Mouse (Mus musculus) inflammation-experienced regulatory T-cells, adult 6 months (primary cell): ENCODE results near the gene Pkn1. TPM values are rescaled to one million over a fixed set of nuclear protein-coding genes. Genes with fewer than 3 reads are reported as not detected.

Source experiments
- ATAC-seq: one replicate; pipeline ENCODE4 v1.8.0; 2017
- polyA plus RNA-seq, 3 experiments: library from polyadenylated mRNA; unstranded; fragments of 100-300 nt; shearing (Covaris generic); gene quantifications; one replicate each; pipeline ENCODE4 v1.2.1; 2017

The Pkn1 gene
- polyA plus RNA-seq, 3 experiments from 2014 or later: 20.3 to 27.7 (median 24.6) TPM

- no peak for ATAC-seq
Measured at GRCm38 (mm10) chr8:83723447-83724083, 24.6 kb upstream of the Pkn1 start.

GRCm38 (mm10) chr8:83722631-83723030, 23.7 kb upstream of the Pkn1 start:
- no peak for ATAC-seq

- no peak for ATAC-seq
Measured at GRCm38 (mm10) chr8:83721405-83722025, 22.5 kb upstream of the Pkn1 start.

GRCm38 (mm10) chr8:83719693-83720092, 20.7 kb upstream of the Pkn1 start:
- ATAC-seq: no peak

GRCm38 (mm10) chr8:83719048-83719447, 20.1 kb upstream of the Pkn1 start:
- no peak for ATAC-seq

- no peak for ATAC-seq
Measured at GRCm38 (mm10) chr8:83716563-83716962, 17.6 kb upstream of the Pkn1 start.

- no peak for ATAC-seq
Measured at GRCm38 (mm10) chr8:83715771-83716170, 16.8 kb upstream of the Pkn1 start.

- ATAC-seq: peak; percentile 99
Measured at GRCm38 (mm10) chr8:83715031-83715690, 16.2 kb upstream of the Pkn1 start, which contains the start of gene Ddx39. Ddx39 (plus strand) TSS chr8:83715177.

GRCm38 (mm10) chr8:83714676-83715030, 15.7 kb upstream of the Pkn1 start:
- ATAC-seq: no peak

GRCm38 (mm10) chr8:83707554-83707953, 8.6 kb upstream of the Pkn1 start:
- no peak for ATAC-seq

GRCm38 (mm10) chr8:83706411-83706810, 7.4 kb upstream of the Pkn1 start:
- ATAC-seq: no peak

GRCm38 (mm10) chr8:83703426-83703825, 4.4 kb upstream of the Pkn1 start:
- ATAC-seq: no peak

GRCm38 (mm10) chr8:83700423-83701085, 1.6 kb upstream of the Pkn1 start:
- ATAC-seq: no peak

- peak; percentile 71 for ATAC-seq
Measured at GRCm38 (mm10) chr8:83699566-83699965, 587 bp upstream of the Pkn1 start.

GRCm38 (mm10) chr8:83698291-83698660, 703 bp downstream of the Pkn1 start:
- peak; percentile 77 for ATAC-seq

- no peak for ATAC-seq
Measured at GRCm38 (mm10) chr8:83697374-83698220, 1.4 kb downstream of the Pkn1 start.

GRCm38 (mm10) chr8:83695351-83696106, 3.5 kb downstream of the Pkn1 start:
- ATAC-seq: no peak

- no peak for ATAC-seq
Measured at GRCm38 (mm10) chr8:83694369-83695160, 4.4 kb downstream of the Pkn1 start.

GRCm38 (mm10) chr8:83693609-83694236, 5.3 kb downstream of the Pkn1 start:
- no peak for ATAC-seq

GRCm38 (mm10) chr8:83689264-83689663, 9.7 kb downstream of the Pkn1 start:
- no peak for ATAC-seq
